Mouse (Mus musculus) kidney, postnatal 36 days (tissue): Measurements from ENCODE around the gene Gm21974.
"Not testable (repeated sequence)": the region's sequence is repeated elsewhere in the genome, so short reads cannot be mapped to it uniquely, and the experiment has no call there.

Experiments
- DNase-seq, 2 experiments: peaks; one replicate each; pipeline ENCODE4 v3.0.0; 2021 to 2022; ENCODE audit warnings: mixed read lengths in 2 of 2

Gm21974 gene

DNA sequence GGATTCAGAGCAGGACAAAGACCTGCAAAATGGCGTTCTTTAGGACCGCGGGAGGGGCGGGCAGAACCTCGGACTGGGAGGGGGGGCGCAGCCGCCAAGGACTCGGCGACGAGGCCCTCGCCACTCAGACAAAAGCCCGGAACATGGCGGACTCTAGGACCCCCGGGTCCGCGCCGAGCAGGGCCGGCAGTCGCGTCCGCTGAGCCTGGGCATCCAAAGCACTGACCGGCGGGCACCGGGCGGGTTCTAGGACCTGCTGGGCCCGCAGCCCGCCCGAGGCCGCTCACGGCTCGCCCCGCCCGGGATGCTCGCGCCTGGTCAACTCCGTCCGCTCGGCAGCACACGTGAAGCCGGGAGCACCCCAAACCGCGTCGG is 19.6 kb downstream of the Gm21974 start:
- DNase-seq, result peak; percentile 91 to 95

- DNase-seq, result no peak
Observed at GRCm38 (mm10) chr7:127874812-127875626, 20.2 kb downstream of the Gm21974 start.

- DNase-seq, result no peak
Observed at GRCm38 (mm10) chr7:127870136-127870821, 25.0 kb downstream of the Gm21974 start.

DNA sequence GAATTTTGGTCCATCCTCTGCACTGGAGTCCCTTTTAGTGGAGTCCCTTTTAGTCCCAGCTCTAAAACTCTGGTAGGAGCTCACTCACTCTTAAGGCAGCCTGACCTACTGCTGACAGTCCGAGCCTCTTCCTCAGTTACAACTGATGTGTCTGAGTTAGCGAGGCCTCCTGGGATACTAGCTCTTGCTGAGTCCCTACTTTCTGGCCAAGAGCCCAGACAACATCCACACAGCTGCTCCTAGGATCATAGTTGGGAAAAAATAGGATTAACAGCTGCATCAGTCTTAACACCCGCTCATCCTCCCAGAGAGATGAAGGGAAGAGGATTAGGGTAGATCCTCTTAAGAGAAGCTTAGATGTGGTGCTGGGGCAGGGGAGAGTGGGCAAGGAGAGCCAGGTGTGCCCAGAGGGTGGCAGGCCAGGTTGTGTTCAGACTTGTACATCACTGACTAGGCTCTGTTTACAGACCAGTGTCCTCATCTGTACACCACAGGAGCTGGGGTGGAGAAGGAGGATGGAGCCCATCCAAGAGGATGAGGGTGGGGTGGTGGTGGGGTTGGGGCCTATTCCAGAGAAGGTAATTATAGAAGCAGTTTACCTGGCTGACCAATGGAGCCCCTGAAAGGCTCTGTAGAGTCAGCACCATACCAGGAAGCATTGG is 26.0 kb downstream of the Gm21974 start:
- no peak for DNase-seq

DNA sequence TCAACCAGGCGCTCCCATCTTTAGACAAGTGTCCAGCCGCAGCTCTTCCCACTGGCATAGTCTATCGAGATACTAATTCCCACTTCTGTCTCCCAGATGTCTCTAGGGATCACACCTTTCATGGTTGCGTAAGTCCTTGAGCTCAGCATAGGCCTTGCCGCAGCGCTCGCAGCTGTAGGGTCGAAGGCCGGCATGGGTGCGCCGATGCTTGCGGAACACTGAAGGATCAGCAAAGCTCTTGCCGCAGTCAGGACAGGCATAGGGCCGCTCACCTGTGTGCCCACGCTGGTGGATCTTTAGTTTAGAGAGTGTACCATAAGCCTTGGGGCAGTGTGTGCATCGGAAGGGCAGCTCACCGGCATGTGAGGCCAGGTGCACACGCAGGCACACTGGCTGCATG is 27.6 kb downstream of the Gm21974 start:
- DNase-seq, result no peak

GRCm38 (mm10) chr7:127866434-127866833 is 28.8 kb downstream of the Gm21974 start:
- no peak for DNase-seq

- no peak for DNase-seq
Observed at GRCm38 (mm10) chr7:127858258-127858657, 37.0 kb downstream of the Gm21974 start.

DNA sequence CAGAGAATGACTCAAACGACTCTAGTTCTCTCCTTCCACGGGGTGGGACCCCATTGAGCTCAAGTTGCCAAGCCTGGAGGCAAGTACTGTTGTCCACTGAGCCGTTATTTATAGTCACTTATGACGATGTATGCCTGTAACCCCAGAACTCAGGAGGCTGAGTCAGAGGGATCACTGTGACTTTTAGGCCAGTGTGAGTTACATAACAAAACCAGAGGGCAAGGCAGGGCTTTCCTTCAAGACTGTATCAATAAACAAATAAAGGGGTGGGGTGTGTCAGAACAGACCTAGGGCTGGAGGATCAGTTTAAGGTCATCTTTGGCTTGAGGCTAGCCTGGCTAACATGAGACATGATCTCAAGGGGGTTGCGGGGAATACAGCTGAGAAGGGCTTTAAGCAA is 44.3 kb downstream of the Gm21974 start:
- DNase-seq, result no peak

- DNase-seq, result no peak
Observed at GRCm38 (mm10) chr7:127849973-127850875, 45.0 kb downstream of the Gm21974 start.

GRCm38 (mm10) chr7:127842001-127842718 is 53.1 kb downstream of the Gm21974 start:
- DNase-seq, result peak; percentile 90 to 92

GRCm38 (mm10) chr7:127841340-127842000 is 53.8 kb downstream of the Gm21974 start:
- DNase-seq, result peak; percentile 95 to 96

- DNase-seq, result peak; percentile 33 to 63
Observed at GRCm38 (mm10) chr7:127840886-127841285, 54.4 kb downstream of the Gm21974 start.

DNA sequence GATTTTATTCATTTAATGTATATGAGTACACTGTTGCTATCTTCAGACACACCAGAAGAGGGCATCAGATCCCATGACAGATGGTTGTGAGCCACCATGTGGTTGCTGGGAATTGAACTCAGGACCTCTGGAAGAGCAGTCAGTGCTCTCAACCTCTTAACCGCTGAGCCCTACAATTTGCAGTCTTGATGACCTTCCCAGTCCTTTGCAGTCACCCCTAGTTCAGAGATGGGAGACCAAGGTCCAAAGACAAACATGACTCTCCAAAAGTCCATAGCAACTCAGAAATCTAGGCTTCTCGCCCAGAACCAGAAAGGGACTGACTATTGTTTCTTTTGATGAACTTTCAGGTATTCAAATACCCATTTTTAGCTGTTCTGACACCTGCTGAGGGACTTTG is 55.2 kb downstream of the Gm21974 start:
- DNase-seq, result not testable (repeated sequence)

- DNase-seq, result not testable (repeated sequence)
Observed at GRCm38 (mm10) chr7:127837878-127838277, 57.4 kb downstream of the Gm21974 start.

- no peak for DNase-seq
Observed at GRCm38 (mm10) chr7:127837473-127837872, 57.8 kb downstream of the Gm21974 start.
